Mouse (Mus musculus) heart, postnatal 10 days (tissue): ENCODE results near the gene Mto1. TPM values are rescaled to one million over a fixed set of nuclear protein-coding genes. Genes with fewer than 3 reads are reported as not detected.
"Not testable (repeated sequence)": the region's sequence is repeated elsewhere in the genome, so short reads cannot be mapped to it uniquely, and the experiment has no call there.

Source experiments
- DNase-seq, 2 experiments: peaks; one replicate each; pipeline ENCODE4 v3.0.0; 2021
- intact Hi-C: fragments of 180-260 bp; cut with DNase I; formaldehyde crosslinking; loops from one replicate; pipeline ENCODE4 v1.15.1; 2025
- total RNA-seq, 2 experiments: library from RNA; stranded (reverse); gene quantifications; 2 replicates each; pipeline ENCODE4 v1.2.3; 2021

Mto1 gene
- total RNA-seq, 2 experiments from 2014 or later = 18.9 to 21.8 TPM

- DNase-seq = no peak
- intact Hi-C loops = no loop called here
Measured at GRCm38 (mm10) chr9:78475383-78475780, 27.4 kb downstream of the Mto1 start.

GRCm38 (mm10) chr9:78475873-78476272, 27.9 kb downstream of the Mto1 start:
- intact Hi-C loops = loop anchor here (2.0 kb wide), 1 partner anchor 77 kb away; no protein-coding TSS in a partner anchor
- no peak for DNase-seq

- intact Hi-C loops = loop anchor here (2.0 kb wide), 1 partner anchor 76 kb away; no protein-coding TSS in a partner anchor
- peak; percentile 26 to 27 for DNase-seq
Measured at GRCm38 (mm10) chr9:78476531-78477020, 28.6 kb downstream of the Mto1 start.

- intact Hi-C loops = loop anchor here (2.0 kb wide), 1 partner anchor 76 kb away; no protein-coding TSS in a partner anchor
- DNase-seq = peak; percentile 19 to 30
Measured at GRCm38 (mm10) chr9:78477021-78477551, 29.1 kb downstream of the Mto1 start.

GRCm38 (mm10) chr9:78478009-78478605, 30.1 kb downstream of the Mto1 start:
- intact Hi-C loops, DNase-seq: not testable (repeated sequence)

GRCm38 (mm10) chr9:78479308-78479707, 31.3 kb downstream of the Mto1 start:
- DNase-seq, intact Hi-C loops: not testable (repeated sequence)

- intact Hi-C loops = loop anchor here (10.0 kb wide), 1 partner anchor 365 kb away; no protein-coding TSS in a partner anchor
- DNase-seq = not testable (repeated sequence)
Measured at GRCm38 (mm10) chr9:78480227-78480626, 32.2 kb downstream of the Mto1 start.

- intact Hi-C loops = loop anchor here (1.0 to 10.0 kb wide), 3 partner anchors 33 to 366 kb away; partner anchors contain the start of genes Gm17324 and Mto1
- DNase-seq = peak; percentile 80 to 86
Measured at GRCm38 (mm10) chr9:78480706-78481358, 32.8 kb downstream of the Mto1 start.

- peak; percentile 96 to 97 for DNase-seq
- intact Hi-C loops = loop anchor here (1.0 to 10.0 kb wide), 3 partner anchors 33 to 367 kb away; partner anchors contain the start of genes Gm17324 and Mto1
Measured at GRCm38 (mm10) chr9:78481423-78482331, 33.7 kb downstream of the Mto1 start.

- intact Hi-C loops = loop anchor here (10.0 kb wide), 1 partner anchor 368 kb away; no protein-coding TSS in a partner anchor
- DNase-seq = no peak
Measured at GRCm38 (mm10) chr9:78482386-78482785, 34.4 kb downstream of the Mto1 start.

- intact Hi-C loops = loop anchor here (10.0 kb wide), 1 partner anchor 370 kb away; no protein-coding TSS in a partner anchor
- no peak for DNase-seq
Measured at GRCm38 (mm10) chr9:78484660-78485059, 36.7 kb downstream of the Mto1 start.

GRCm38 (mm10) chr9:78488021-78488420, 40.0 kb downstream of the Mto1 start:
- intact Hi-C loops = loop anchor here (2.0 to 10.0 kb wide), 2 partner anchors 33 to 373 kb away; no protein-coding TSS in a partner anchor
- not testable (repeated sequence) for DNase-seq

- intact Hi-C loops = loop anchor here (2.0 to 10.0 kb wide), 2 partner anchors 32 to 374 kb away; no protein-coding TSS in a partner anchor
- peak; percentile 66 to 79 for DNase-seq
Measured at GRCm38 (mm10) chr9:78488890-78489420, 40.9 kb downstream of the Mto1 start, which contains the start of gene Eef1a1. Eef1a1 (minus strand) TSS chr9:78489151.

- intact Hi-C loops = no loop called here
- DNase-seq = no peak
Measured at GRCm38 (mm10) chr9:78491169-78491568, 43.2 kb downstream of the Mto1 start.

GRCm38 (mm10) chr9:78492254-78492653, 44.2 kb downstream of the Mto1 start:
- no peak for DNase-seq
- intact Hi-C loops = no loop called here

GRCm38 (mm10) chr9:78493171-78493570, 45.2 kb downstream of the Mto1 start:
- intact Hi-C loops = no loop called here
- DNase-seq = no peak

- intact Hi-C loops = no loop called here
- DNase-seq = no peak
Measured at GRCm38 (mm10) chr9:78500386-78500785, 52.4 kb downstream of the Mto1 start.

- no peak for DNase-seq
- intact Hi-C loops = no loop called here
Measured at GRCm38 (mm10) chr9:78501284-78501683, 53.3 kb downstream of the Mto1 start.

GRCm38 (mm10) chr9:78503223-78504079, 55.4 kb downstream of the Mto1 start:
- intact Hi-C loops = no loop called here
- no peak for DNase-seq
